Mouse (Mus musculus) kidney, embryonic 14.5 days (tissue): ENCODE measurements at regions not wholly inside any gene's neighbourhood (a gene's known extent, or its start where the extent isn't known, plus 50 kb on each side); places are given as distances from the start of the nearest gene placed in this dataset.

Experiments
- ATAC-seq: fragments of 200-750 bp; cut with Nextera tagmentation; 2 replicates; pipeline ENCODE4 v1.8.0; 2017; ENCODE audit warnings: moderate number of reproducible peaks, mild to moderate bottlenecking, moderate TSS enrichment, moderate library complexity; ENCODE audit not compliant: low FRiP score, low TSS enrichment
- H3K27ac ChIP-seq: fragments of 300-500 bp; sonication (generic); 2 replicates; pipeline ENCODE4 v1.5.1; 2014; ENCODE audit warnings: low read depth, mild to moderate bottlenecking, low read length, moderate library complexity, mixed read lengths
- H3K27me3 ChIP-seq: fragments of 300-500 bp; sonication (generic); 2 replicates; pipeline ENCODE4 v1.6.1; 2014; ENCODE audit warnings: mild to moderate bottlenecking, low read length; ENCODE audit not compliant: control insufficient read depth, insufficient read depth
- H3K36me3 ChIP-seq: fragments of 300-500 bp; sonication (generic); 2 replicates; pipeline ENCODE4 v1.6.1; 2014; ENCODE audit warnings: low read length, mixed read lengths; ENCODE audit not compliant: control insufficient read depth, insufficient read depth
- H3K4me1 ChIP-seq: fragments of 300-500 bp; sonication (generic); 2 replicates; pipeline ENCODE4 v1.6.1; 2014; ENCODE audit warnings: low read length, mixed read lengths; ENCODE audit not compliant: control insufficient read depth, insufficient read depth
- H3K4me2 ChIP-seq: fragments of 300-500 bp; sonication (generic); replicated peaks from 2 replicates; pipeline ENCODE4 v1.6.1; 2014; ENCODE audit warnings: low read depth, mild to moderate bottlenecking, low read length
- H3K4me3 ChIP-seq: fragments of 300-500 bp; sonication (generic); 2 replicates; pipeline ENCODE4 v1.5.1; 2014; ENCODE audit warnings: mild to moderate bottlenecking, low read length
- H3K9ac ChIP-seq: fragments of 300-500 bp; sonication (generic); 2 replicates; pipeline ENCODE4 v1.6.1; 2014; ENCODE audit warnings: low read depth, mild to moderate bottlenecking, low read length, moderate library complexity
- H3K9me3 ChIP-seq: fragments of 300-500 bp; sonication (generic); 2 replicates; pipeline ENCODE4 v1.6.1; 2016; ENCODE audit warnings: low read length; ENCODE audit not compliant: control insufficient read depth
- WGBS: fragments of 180-500 bp; shearing (Covaris S2); extraction: QIAGEN DNeasy Blood & Tissue Kit; methylation state at CpG from one replicate; pipeline ENCODE4 v1.1.7; 2014; 5-methylcytosine and 5-hydroxymethylcytosine counted together

DNA sequence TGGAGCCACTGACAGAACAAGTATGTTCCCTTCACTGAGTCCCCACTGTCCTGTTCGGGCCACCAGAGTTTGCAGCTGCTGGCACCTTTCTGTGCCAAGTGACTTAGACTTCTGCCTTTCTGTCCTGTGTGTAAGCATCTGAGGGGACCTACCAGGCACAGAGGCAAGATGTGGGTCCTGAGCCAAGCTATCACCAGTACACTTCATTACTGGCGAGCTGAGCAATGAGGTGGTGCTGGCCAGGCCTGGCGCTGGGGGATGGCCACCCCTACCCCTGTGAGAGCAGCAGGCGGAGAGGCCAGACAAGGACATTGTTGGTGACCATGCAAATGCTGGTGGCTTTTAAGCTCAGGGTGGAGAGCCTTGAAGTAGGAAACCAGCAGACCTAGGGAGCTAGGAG, 87.6 kb upstream of the Mrps6 start:
- peak overlapping the region; percentile 49; the same call in 1 of the 2 replicates for H3K27ac ChIP-seq
- H3K9me3 ChIP-seq: no peaks in the 10 kb centered on the region
- no peak overlapping the region for H3K4me2 ChIP-seq
- H3K27me3 ChIP-seq: no peaks in the 10 kb centered on the region
- ATAC-seq: no peak
- no peak overlapping the region for H3K4me3 ChIP-seq
- WGBS: 85% methylated on average over 4 of the region's 4 CpGs
- H3K4me1 ChIP-seq: no peaks in the 10 kb centered on the region
- no peak overlapping the region for H3K9ac ChIP-seq
- no peaks in the 10 kb centered on the region for H3K36me3 ChIP-seq

DNA sequence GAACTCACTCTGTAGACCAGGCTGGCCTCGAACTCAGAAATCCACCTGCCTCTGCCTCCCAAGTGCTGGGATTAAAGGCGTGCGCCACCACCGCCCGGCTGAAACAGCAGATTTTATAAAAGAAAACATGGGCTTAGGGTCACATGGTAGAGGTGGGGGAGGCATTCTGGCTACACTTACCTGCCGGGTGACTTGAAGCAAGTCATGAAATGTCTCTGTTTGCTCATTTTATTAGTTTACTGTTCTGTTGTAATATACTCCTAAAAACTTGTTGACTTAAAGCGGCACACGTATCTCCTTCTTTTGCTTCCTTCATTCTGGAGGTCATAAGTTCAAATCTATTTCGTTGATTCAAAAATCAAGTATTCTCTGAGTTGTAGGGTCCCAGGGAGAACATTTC, 84.9 kb upstream of the Mrps6 start:
- no peak overlapping the region for H3K4me2 ChIP-seq
- no peaks in the 10 kb centered on the region for H3K36me3 ChIP-seq
- H3K4me3 ChIP-seq: no peak overlapping the region
- no peak for ATAC-seq
- WGBS: 89% methylated on average over 8 of the region's 9 CpGs
- H3K27ac ChIP-seq: no peak overlapping the region
- H3K9ac ChIP-seq: no peak overlapping the region
- no peaks in the 10 kb centered on the region for H3K9me3 ChIP-seq
- H3K4me1 ChIP-seq: no peaks in the 10 kb centered on the region
- H3K27me3 ChIP-seq: no peaks in the 10 kb centered on the region

- Histone ChIP-seq H3K4me1 (no peaks in the 10 kb centered on the region; the same call in 1 of the 2 replicates), H3K27ac (no peak overlapping the region), H3K36me3 (no peaks in the 10 kb centered on the region), H3K4me2 (no peak overlapping the region), H3K4me3 (no peak overlapping the region), H3K9me3 (no peaks in the 10 kb centered on the region), H3K27me3 (no peaks in the 10 kb centered on the region), H3K9ac (no peak overlapping the region)
- no peak for ATAC-seq
- 64% methylated on average over 8 of the region's 8 CpGs for WGBS
Measured at GRCm38 (mm10) chr16:91976194-91976805, 81.8 kb upstream of the Mrps6 start.

GRCm38 (mm10) chr16:91978423-91978822, 79.6 kb upstream of the Mrps6 start:
- Histone ChIP-seq H3K9me3 (no peaks in the 10 kb centered on the region), H3K4me2 (no peak overlapping the region), H3K27ac (peak overlapping the region; percentile 73; the same call in 1 of the 2 replicates), H3K36me3 (no peaks in the 10 kb centered on the region), H3K27me3 (no peaks in the 10 kb centered on the region), H3K4me1 (no peaks in the 10 kb centered on the region; the same call in 1 of the 2 replicates), H3K9ac (no peak overlapping the region), H3K4me3 (no peak overlapping the region)
- ATAC-seq: peak; percentile 7; the same call in 1 of the 2 replicates
- 14% methylated on average over 4 of the region's 4 CpGs for WGBS

- Histone ChIP-seq H3K4me2 (no peak overlapping the region), H3K27me3 (no peaks in the 10 kb centered on the region), H3K9ac (no peak overlapping the region), H3K36me3 (no peaks in the 10 kb centered on the region), H3K4me3 (no peak overlapping the region), H3K4me1 (no peaks in the 10 kb centered on the region; the same call in 1 of the 2 replicates), H3K27ac (peak overlapping the region; percentile 73), H3K9me3 (no peaks in the 10 kb centered on the region)
- ATAC-seq: peak; percentile 81
- WGBS: 23% methylated on average over 5 of the region's 5 CpGs
Measured at GRCm38 (mm10) chr16:91978846-91979245, 79.2 kb upstream of the Mrps6 start.

GRCm38 (mm10) chr16:91980482-91980881, 77.6 kb upstream of the Mrps6 start:
- H3K36me3 ChIP-seq: no peaks in the 10 kb centered on the region
- H3K9ac ChIP-seq: no peak overlapping the region
- no peak overlapping the region for H3K4me2 ChIP-seq
- no peaks in the 10 kb centered on the region for H3K27me3 ChIP-seq
- H3K4me3 ChIP-seq: no peak overlapping the region
- no peak overlapping the region for H3K27ac ChIP-seq
- no peak for ATAC-seq
- 89% methylated on average over 6 of the region's 6 CpGs for WGBS
- H3K9me3 ChIP-seq: no peaks in the 10 kb centered on the region
- H3K4me1 ChIP-seq: no peaks in the 10 kb centered on the region; the same call in 1 of the 2 replicates

DNA sequence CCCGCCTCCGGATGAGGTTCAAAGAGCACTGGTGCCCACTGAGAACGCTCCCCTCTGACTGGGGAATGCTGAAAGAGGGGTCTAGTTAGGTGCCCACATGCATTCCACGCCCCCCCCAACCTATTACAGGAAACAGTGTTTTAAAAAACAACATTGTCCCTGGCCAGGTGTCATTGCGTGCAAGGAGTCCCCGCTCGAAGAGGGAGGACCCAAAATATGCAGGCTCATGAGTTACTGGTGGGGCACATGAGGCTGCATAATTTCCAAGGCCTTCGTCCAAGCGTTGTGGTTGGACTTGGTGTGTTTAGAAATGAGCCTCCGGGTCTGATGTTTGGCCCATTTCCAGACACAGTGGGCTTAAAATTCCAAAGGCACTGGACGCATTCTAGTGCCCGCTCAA, 72.9 kb upstream of the Mrps6 start:
- 89% methylated on average over 12 of the region's 12 CpGs for WGBS

GRCm38 (mm10) chr16:91989332-91989731, 68.7 kb upstream of the Mrps6 start:
- no peak overlapping the region for H3K4me3 ChIP-seq
- H3K27me3 ChIP-seq: no peaks in the 10 kb centered on the region
- no peak overlapping the region for H3K4me2 ChIP-seq
- WGBS: 84% methylated on average over 4 of the region's 4 CpGs
- H3K36me3 ChIP-seq: no peaks in the 10 kb centered on the region
- no peaks in the 10 kb centered on the region for H3K4me1 ChIP-seq
- no peak for ATAC-seq
- H3K27ac ChIP-seq: no peak overlapping the region
- no peak overlapping the region for H3K9ac ChIP-seq
- H3K9me3 ChIP-seq: no peaks in the 10 kb centered on the region

More for the DNA sequence above, 72.9 kb upstream of the Mrps6 start:
- H3K27me3 ChIP-seq: no peaks in the 10 kb centered on the region
- ATAC-seq: no peak
- no peak overlapping the region for H3K9ac ChIP-seq
- no peaks in the 10 kb centered on the region for H3K4me1 ChIP-seq
- no peak overlapping the region for H3K4me3 ChIP-seq
- no peak overlapping the region for H3K27ac ChIP-seq
- H3K9me3 ChIP-seq: no peaks in the 10 kb centered on the region
- H3K4me2 ChIP-seq: no peak overlapping the region
- H3K36me3 ChIP-seq: no peaks in the 10 kb centered on the region

DNA sequence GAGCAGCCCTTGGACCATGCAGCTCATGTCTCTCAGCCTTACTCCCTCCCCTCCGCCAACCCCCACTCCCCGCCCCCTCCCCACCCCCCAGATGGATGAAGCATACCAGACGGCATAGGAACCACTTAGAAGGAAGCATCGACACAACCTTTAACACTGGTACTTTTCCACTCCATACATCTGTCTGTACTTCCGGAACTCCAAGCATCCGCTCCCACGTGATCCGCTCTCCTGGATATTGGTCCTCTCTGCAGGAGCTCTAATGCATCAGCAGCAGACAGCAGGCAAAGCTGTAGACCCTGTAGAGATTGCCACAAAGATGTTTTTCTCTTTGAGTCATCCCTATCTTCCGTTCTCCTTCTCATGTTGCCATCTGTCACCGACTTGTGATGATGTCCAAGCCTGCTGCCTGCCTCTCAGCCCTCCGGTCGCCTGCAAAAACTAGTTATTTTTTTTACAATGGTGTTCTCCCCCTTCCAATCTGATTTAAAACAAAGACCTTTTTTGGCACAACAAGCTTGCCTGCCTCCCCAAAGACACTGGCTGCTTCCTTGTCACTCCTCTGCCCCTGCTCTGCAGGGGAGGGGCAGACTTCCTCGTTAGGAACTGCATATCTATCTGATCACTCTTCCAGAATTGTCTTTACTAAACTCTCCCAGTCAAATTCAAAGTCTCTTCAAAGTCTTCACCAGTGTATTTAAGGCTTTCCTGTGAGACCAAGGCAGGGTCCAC, 62.4 kb upstream of the Mrps6 start:
- ATAC-seq: peak; percentile 89
- Histone ChIP-seq H3K4me3 (no peak overlapping the region), H3K36me3 (no peaks in the 10 kb centered on the region), H3K27me3 (no peaks in the 10 kb centered on the region), H3K9me3 (no peaks in the 10 kb centered on the region), H3K9ac (no peak overlapping the region), H3K27ac (peak overlapping the region; percentile 69), H3K4me2 (peak overlapping the region; percentile 1; the same call in 1 of the 2 replicates), H3K4me1 (0 out of 2 replicates have a peak, but pooled peaks cover 4% of the 10 kb centered on the region)
- 13% methylated on average over 13 of the region's 13 CpGs for WGBS
